Mouse (Mus musculus) embryo, embryonic 11.5 days (tissue): ENCODE data around the gene Igsf3.
A peak's percentile ranks its signal among the peaks of the same experiment; 100 is the strongest.

Source experiments
- DNase-seq: peaks from one replicate; pipeline ENCODE4 v3.0.0-alpha.2; 2012; ENCODE audit warnings: low read depth, low spot score

Igsf3 gene

DNA sequence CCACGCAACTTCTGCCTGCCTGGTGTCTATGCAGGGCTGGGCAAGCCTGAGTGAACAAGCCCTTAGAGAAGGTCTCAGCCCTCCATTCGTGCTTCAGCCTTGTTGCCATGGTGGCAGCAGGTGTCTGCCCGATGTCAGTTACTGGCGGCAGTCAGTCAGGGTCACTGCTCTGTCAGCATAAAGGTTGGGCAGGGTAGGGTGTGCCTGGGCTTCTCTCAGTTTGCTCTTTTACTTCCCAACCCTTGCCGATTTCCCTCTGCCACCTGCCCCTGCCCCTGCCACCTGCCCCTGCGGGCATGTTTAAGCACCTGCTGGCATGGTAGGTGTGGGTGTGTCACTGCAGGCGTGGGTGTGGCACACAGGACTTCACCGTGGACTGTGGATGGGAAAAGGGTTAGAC is 67.6 kb downstream of the Igsf3 start:
- DNase-seq: no peak

DNA sequence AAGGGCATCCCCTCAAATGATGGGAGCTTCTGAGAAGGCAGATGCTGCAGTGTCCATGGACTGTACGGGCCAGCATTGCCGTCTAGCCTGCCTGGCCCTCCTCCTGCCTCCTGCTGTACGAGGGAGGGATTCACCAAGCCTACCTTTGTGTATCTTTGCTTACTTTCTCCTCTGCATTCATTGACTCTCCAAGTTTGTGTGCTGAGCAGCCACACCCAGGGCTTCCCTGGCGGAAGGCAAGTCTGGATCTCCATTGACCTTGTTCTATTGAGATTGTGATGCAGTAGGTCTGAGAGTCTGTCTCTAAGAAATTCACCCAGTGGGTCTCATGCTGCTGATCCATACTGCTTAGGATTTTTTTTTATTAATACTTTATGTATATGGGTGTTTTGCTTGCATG is 70.4 kb downstream of the Igsf3 start:
- no peak for DNase-seq

DNA sequence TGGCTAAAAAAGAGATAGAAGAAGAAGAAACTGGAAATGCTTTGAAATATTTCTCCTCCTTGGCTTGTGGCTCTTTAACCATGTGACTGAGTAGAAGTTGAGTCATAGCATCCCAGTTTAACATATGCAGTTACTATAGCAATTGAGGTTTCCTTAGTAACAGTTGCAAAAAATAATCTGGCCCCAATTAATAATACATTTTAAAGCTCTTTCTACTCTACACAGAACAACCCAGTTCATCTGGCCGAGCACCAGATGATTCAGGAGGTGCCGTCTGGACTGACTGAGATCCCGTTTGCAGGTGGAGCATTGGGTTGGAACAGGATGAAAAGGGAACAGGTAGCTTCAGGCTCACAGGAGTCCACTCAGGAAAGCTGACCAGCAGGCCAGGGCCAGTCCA is 71.9 kb downstream of the Igsf3 start:
- DNase-seq: no peak

DNA sequence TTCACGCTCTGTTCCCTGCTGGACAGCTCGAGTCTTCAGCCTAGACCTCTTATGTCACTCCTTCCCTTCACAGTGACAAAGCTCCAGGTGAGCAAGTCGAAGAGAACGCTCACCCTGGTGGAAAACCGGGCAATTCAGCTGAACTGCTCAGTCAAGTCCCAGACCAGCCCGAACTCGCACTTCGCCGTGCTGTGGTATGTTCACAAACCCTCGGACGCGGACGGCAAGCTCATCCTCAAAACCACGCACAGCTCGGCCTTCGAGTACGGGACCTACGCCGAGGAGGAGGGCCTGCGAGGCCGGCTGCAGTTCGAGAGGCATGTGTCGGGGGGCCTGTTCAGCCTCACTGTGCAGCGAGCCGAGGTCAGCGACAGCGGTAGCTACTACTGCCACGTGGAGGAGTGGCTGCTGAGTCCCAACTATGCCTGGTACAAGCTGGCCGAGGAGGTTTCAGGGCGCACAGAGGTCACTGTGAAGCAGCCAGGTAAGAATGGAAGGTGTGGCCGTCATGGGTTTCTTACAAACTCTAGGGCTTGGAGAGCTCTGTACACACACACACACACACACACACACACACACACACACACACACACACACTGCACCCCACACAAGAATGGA is 74.0 kb downstream of the Igsf3 start:
- DNase-seq: no peak

DNA sequence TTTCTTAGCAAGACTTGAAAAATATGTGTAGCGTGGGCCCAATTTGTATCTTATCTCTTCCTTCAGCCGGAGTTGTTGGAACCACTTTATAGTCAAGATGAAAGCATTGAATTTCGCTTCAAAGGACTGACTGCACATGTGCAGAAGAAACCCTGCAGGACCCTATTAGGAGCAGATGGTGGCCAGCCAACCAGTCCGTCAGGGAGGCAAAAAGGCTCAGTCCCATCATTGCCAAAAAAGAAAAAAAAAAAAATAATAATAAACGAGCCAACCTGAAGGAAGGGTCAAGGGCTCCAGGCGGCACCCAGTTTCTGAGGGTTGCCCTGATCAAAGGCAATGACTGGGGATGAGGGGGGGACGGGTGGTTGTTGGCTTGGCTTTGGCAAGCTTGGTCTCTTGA is 83.7 kb downstream of the Igsf3 start:
- DNase-seq: no peak

DNA sequence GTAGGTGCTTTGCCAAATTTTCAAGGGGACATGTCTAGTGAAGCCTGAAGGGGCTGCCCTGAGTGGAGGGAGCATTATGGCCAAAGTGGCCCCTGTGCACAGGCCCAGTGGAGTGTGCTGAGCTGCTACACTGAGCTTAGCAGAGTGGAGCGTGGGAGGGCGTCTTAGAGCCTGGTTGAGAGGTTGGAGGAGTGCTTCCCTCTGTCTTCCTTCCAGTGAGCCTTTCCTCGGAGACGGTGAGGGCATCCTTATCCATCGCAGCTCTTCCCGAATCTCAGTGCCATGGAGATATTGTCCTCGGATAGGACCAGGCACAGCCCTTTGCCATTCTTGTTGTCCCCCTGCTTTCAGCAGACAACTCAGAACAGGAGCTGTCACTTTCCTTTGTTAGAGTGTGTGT is 84.2 kb downstream of the Igsf3 start:
- no peak for DNase-seq

DNA sequence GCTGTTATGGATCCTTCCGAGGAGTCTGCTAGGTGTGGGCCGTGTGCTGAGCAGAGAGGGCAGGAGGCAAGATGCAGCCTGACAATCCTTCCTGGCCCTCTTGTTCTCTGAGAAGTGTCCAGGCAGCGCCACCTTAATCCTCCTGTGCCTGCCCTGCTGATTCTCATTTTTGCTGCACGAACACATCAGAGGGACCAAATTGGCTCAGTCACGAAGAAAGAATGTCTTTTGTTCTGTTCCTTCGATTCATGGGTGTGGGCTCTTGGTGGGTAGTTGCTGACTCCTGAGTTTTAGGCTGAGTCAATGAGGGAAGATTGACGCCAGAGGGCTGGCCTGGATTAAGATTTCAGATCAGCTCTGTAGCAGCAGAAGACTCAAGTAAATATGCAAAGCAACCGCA is 84.9 kb downstream of the Igsf3 start:
- DNase-seq: no peak

DNA sequence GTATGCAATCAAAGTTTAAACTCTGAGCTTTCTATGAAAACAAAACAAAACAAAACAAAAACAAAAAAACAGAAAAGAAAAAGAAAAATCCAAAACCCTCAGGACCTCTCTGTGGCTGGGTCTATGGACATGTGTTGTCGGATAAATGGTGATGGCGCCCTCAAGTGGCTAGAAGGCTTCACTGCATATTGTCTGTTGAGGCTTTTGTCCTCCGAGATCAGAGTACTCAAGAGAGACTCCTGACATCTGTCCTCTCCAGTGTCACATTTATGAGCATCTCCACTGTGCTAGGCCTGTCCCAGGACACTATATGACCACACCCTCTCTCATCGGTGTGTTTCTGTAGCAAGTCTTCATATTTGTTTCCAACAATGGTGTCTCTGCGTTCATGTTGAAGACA is 85.4 kb downstream of the Igsf3 start:
- DNase-seq: peak; percentile 74

DNA sequence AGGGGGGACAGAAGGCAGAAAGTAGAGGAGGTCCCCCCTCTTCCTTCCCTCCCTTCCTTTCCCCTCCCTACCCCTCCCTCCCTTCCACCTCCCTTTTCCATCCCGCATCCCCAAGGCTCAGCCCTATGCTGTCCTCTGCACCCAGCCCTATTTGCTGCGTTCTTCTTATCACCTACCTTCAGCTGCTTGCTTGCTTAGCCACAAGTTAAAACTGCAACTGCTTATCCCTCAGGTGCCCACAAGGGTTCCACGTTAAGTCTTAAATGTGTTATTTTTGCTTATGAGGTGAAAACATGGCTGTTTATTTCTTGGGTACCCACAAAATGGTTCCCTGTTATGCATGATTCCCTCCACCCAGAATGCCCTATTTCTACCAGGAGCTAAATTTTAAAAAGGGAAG is 86.6 kb downstream of the Igsf3 start:
- DNase-seq: no peak

DNA sequence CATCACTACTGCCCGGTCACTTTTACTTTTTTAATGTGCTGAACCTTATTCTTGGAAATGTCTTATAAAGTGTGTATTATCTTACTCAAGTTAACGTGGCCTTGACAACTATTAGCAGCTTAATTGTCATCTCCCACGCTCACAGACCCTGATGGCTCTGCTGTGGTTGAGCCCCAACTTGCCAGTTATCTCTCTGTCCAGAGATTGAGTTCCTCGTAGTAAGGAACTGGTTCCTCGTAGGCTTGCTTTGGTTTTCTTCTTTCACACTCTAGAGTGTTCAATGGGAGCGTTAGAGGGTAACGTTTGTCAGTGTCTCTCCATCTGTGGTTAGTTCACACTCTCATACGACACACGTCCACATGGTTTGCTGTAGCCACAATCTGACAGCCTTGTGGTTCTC is 92.8 kb downstream of the Igsf3 start:
- no peak for DNase-seq

DNA sequence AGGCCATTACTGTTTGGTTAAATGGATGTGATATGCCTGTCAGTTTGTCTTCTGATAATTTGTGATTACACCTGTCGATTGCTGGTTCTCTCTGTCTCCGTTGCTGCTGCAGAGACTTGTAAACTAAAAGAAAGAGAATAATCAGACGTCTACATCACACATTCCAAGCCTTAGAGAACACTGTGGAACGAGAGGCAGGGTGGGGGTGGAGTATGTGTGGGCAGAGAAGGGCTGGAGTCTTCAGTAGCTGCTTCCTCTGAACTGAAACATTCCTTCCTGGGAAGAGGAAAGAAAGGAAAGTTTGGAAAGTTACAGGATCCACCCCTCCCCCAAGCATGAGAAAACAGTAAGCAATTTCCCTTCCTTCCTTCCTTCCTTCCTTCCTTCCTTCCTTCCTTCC is 95.0 kb downstream of the Igsf3 start:
- DNase-seq: no peak

DNA sequence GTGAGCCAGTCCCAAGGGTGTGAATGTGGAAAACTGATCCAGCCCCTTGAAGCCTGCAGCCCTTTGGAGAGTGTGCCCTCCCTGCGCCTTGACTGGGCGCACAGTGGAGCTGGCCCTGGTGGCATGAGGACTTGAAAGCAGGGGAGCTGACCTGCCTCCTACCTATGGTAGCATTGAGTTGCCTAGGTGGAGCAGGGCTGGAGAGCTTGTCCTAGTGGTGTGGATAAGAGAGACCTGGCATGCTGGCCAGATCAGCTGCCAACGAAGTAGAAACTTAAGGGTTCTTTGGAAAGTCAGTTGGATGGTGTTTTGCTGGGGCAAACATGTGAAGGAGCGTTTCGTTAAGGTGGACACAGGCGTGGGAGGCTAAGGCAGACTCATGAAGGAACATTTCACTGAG is 105.1 kb downstream of the Igsf3 start:
- no peak for DNase-seq

DNA sequence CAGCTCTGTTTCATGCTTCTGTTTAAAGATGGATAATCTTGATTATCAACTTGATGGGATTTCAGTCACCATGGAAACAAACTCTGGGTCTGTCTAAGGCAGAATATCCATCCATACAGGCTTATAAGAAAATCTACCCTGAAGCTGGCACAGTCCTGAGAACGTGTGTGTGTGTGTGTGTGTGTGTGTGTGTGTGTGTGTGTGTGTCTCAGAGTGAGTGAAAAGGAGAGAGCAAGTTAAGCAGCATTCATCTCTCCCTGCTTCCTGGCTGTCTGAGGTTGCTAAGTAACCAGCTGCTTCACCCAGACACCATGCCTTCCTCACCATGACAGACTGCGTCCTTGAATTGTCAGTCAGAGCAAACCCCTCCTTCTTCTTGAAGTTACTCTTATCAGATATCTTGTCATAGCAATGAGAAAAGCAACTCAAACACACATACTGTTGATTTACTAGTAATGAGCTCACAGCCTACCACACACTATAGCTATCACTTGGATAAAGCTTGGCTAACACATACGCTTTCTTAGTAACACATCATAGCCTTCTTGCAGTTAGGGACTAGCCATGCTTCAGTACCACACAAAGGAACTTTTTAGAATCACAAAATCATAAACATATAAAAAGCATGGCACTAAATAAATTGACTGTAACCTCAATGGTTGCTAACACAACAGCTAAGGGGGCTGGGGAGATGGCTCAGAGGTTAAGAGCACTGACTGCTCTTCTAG is 106.5 kb downstream of the Igsf3 start:
- DNase-seq: no peak

DNA sequence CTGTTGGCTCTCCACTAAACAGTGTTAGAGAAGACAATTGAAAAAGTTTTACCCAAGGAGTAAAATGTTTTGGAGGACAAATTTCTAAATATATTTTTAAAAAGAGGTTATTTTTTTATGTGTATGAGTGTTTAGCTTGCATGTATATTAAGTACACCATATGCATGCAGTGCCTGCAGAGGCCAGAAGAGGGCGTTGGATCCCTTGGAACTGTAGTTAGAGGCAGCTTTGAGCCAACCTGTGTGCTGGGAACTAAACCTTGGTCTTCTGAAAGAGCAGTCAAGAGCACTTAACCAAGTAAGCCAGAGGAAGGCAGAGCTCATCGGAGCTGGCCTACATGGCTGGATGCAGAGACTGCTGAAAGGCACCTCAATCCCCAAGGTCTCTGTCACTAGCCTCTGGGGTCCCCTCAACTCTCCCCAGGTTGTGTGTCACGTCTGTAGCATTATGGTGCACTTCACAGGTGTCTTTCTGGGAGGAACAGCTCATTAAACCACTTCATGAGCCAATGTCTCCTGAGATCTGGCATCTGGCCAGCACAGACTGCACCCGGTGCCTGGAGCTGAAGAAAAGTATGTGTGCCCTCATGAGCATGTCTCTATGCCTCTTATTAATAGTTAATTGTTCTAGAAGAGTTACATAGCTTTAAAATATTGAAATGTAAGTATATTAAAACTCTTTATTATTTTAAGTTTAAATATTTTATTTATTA is 109.3 kb downstream of the Igsf3 start:
- DNase-seq: no peak

DNA sequence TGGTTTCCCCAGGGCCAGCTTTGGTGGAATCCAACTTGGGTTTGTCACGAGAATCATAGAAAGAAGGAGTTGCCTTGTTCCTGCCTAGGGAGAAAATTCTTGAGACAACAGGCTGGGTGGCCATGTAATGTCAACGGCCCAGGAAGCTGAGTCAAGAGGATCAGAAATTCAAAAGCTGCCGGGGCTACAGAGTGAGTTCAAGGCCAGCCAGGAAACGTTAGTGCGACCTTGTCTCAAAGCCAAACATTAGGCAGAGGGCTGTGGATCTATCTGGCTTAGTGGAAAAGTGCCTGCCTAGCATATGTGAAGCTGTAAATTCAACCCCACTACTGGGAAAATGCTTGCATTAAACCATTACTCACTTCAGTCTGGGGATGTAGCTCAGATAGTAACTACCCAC is 110.6 kb downstream of the Igsf3 start:
- no peak for DNase-seq

DNA sequence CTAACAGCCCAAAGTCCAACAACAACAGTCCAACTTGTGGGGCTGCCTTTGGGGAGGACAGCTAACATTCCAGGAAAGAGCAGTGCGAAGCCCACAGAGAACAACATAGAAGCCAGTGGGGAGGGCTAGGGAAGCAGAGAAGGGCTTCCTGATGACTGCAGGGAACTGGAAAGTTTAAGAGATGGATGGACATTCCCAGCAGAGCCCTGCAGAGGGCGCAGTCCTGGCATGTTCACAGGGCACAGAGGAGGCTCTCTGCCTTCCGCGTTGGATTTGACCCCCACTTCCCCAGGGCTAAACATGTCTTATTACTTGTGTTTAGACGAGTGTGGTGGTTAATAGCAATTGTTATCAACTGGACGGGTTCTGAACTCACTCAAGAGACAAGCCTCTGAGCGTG is 111.3 kb downstream of the Igsf3 start:
- no peak for DNase-seq

DNA sequence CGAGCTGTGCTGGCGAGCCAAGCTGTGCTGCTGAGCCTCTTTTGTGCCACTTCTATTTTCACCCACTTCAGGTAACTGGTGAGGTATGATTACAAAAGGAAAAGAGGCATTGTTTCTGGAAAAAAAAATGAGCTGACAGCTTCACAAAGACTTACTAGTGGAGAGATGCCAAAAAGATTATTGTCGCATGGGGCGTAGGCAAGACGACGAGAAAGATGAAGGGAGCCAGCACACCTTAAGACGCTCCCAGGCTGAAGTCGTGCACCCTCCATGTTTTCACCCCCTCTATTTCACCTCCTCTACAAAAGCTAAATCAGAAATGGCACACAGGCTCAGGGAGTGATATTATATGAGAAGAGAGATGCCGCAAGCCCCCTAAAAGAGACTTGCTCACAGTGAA is 113.6 kb downstream of the Igsf3 start:
- no peak for DNase-seq

DNA sequence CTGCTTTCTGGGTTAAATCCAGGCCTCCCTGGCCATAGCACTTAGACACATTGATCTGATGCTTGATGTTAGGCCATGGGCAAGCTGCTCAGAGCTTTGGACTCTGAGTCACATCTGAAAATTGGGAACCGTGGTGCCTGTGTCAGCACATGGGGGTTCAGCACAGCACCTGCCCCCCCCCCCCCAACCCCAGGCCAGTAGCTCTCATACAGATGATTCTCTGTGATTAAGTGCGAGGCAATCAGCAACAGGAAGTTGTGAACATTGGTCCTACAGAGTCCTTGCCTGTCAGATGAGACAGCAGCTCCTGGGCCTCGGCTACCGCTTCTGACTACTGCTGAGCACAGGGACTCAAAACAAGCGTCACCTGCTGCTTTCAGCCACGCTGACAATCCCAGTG is 116.0 kb downstream of the Igsf3 start:
- DNase-seq: no peak

DNA sequence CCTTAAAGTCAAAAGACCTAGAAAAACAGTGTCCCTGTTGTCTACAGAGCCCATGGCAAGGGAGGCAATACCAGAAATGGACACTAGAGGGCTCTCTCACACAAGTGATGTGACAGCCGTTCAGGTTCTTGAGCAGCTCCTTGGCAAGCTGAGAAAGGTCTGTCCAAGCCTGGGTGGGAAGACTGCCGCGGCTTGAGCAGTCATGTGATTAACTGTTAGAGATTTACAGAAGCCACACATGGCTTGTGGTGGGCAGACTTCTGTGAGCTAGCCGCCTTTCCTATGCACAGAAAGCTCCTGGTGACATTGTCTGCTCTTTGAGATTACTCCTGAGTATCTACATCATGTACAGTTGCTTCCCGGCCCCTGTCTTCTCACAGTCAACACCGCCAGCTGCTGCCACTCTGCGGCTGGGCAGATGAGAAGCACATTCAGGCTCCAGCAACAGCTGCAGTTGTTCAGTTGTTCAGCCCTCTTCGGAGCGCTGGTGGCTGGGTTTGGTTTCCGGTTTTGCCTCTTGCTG is 117.1 kb downstream of the Igsf3 start:
- DNase-seq: peak; percentile 87

DNA sequence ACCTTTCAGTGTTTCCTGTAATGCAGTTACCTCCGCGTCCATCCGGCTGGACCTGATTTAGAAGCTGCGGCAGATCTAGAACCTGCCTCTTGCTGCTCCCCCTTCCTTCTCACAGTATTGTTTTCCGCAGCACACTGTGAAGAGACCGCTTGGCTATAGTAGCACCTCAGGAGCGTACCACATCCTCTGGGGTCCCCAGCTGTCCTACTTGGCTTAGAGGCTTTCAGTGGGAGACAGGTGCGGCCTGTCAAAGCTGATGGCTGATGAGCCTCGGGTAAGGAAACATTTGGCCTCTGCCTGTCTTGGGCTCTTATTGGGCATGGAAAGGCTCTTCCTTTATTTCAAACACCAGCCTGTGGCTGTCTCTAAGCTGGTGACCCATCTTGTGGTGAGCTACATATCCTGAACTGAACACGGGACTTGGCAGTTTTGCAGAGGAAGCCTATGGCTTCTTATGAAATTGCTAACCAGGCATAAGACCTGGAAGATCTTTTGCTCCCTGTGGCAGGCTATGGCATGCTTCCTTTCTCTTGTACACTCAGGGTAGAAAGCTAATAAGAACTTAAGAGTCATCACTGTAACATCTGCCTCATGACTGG is 120.6 kb downstream of the Igsf3 start:
- no peak for DNase-seq

DNA sequence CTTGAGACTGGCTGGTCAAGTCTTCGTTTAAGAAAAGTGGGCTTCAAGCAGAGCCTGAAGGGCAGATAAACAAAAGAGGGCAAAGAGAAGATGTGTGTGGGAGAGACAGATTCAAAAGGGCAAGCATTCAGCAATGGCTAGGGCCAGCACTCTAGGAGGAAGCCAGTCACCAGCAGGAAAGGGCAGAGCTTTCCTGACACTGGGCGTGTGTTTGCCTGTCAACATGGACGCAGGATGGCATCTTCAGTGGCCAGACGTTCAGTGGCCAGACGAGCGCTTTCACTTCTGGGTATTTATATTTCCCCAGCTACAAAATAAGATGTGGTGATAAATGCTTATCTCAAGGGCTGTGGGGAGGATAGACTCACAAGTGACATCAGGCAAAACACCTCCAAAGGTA is 123.0 kb downstream of the Igsf3 start:
- DNase-seq: no peak

DNA sequence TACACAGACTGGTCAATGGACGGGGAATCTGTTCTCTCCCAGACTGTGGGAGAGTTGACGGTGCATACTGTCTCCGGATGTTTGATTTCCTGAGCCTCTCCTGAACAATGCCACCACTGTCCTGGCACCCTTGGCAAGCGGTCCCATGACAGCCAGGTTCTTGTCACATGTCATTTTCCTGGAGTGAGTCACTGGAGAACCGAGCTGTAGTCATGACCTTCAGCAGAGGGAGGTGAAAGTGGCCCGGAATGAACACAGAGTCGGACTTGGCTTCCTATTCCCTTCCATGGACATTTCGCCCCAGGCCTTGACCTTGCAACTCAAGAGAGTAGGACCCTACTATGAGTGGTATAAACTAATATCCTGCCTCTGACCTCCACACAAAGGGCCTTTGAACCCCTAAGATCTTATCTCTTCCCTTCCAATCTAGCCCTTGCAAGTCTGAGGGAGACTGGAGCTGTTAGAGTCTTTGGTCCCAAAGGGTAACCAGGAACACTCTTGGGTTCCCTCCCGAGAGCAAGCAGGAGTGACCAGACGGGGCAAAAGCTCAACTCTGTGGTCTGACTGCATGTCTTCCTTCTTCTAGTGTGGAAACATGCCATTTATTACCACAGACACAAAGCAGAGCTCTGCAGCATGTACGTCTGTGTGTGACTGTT is 123.6 kb downstream of the Igsf3 start:
- no peak for DNase-seq
